9 mouse cellular contexts compared by ENCODE assay signal in the genomic region with DNA sequence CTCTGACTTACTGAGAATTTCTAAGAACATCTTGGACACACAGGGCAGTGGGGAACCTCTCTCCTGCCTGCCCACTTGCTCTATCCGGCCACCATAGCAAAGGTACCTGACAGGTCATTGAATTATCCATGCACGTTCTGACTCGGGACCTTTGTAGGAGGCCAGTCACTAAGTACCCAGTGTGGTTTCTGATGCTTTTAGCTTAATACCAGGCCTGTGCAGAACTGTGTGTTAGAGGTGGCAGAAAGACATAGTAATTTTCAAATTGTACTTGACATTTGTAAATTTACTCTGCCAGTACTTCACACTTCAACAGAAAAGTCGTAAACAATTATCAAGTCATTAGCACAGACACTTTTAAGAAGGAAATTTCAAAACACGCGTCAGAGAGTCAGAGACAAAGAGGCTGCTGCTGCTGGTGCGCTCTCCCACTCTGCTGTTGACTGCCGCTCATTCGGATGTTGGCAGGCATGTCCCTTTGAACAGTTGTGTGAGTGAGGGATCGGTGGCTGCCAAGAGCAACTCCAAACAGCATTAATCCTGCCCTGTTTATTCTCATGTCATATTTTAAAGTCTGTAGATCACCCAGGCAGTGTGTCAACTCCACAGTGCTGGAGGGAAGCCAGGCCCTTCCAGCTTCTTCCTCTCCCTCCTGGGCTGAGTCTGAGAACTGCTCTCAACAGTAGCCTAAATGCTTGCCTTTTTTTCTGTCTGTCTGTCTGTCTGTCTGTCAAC.
DNase-seq lines count a peak whose midpoint lies in the region; ATAC-seq lines count a peak whose summit lies in the region.
"Had no signal": no experiment of that assay in that cellular context is flagged by ENCODE, and none has a peak within 500 bp of the region (broad histone marks: within the 10 kb centered on the region; RNA-seq: fewer than 3 reads in every experiment).

No protein-coding gene starts in this region.

- peak; percentile 53 to 55 for DNase-seq in heart, adult 18-20 months
- peak; percentile 58 for DNase-seq in adrenal gland, postnatal 25 days
- peak; percentile 82 to 86 for DNase-seq in kidney, postnatal 4 days
- DNase-seq in thymus, postnatal 36 days: no peak
- no peak for DNase-seq in thymus, postnatal 0 days (ENCODE audit: low spot score)

- no peak overlapping the region for H3K4me3 ChIP-seq in heart, embryonic 11.5 days (ENCODE audit: low read depth, low read length)
- no peak overlapping the region for H3K4me3 ChIP-seq in heart, embryonic 14.5 days (ENCODE audit: control insufficient read depth in 1 of 2, insufficient read depth in 1 of 2, low read depth in 1 of 2, low read length in 2 of 2)
- no peak overlapping the region for H3K4me3 ChIP-seq in neural tube, embryonic 15.5 days (replicated peaks)

- H3K9ac ChIP-seq in heart, embryonic 11.5 days (ENCODE audit: low read depth, low read length): no peak overlapping the region
- no peak overlapping the region for H3K9ac ChIP-seq in heart, embryonic 14.5 days (ENCODE audit: low read length)
- H3K9ac ChIP-seq in neural tube, embryonic 15.5 days (replicated peaks): no peak overlapping the region

- no peaks in the 10 kb centered on the region for H3K27me3 ChIP-seq in heart, embryonic 11.5 days (ENCODE audit: control insufficient read depth, insufficient read depth, low read length)
- 0 out of 2 replicates have a peak, but pooled peaks cover 2% of the 10 kb centered on the region for H3K27me3 ChIP-seq in heart, embryonic 14.5 days (ENCODE audit: control insufficient read depth, insufficient read depth, low read length)
- H3K27me3 ChIP-seq in neural tube, embryonic 15.5 days (replicated peaks): no peaks in the 10 kb centered on the region
- H3K27me3 ChIP-seq: Patski had no signal

- no peak overlapping the region for H3K27ac ChIP-seq in heart, embryonic 11.5 days (ENCODE audit: low read depth, low read length)
- H3K27ac ChIP-seq in heart, embryonic 14.5 days (replicated peaks in 1 of 2; ENCODE audit: control insufficient read depth in 1 of 2, insufficient read depth in 1 of 2, low read depth in 2 of 2, low read length in 2 of 2): no peak overlapping the region
- no peak overlapping the region for H3K27ac ChIP-seq in neural tube, embryonic 15.5 days (replicated peaks)

- no peaks in the 10 kb centered on the region for H3K4me1 ChIP-seq in heart, embryonic 11.5 days (ENCODE audit: control insufficient read depth, insufficient read depth, low read length)
- H3K4me1 ChIP-seq in heart, embryonic 14.5 days (ENCODE audit: control insufficient read depth in 2 of 2, insufficient read depth in 2 of 2, low read length in 2 of 2): peaks cover 0 to 5% of the 10 kb centered on the region in 2 experiments; a peak in 1 of 4 replicates
- H3K4me1 ChIP-seq in neural tube, embryonic 15.5 days: peaks cover 10% of the 10 kb centered on the region; the same call in 1 of the 2 replicates

- H3K36me3 ChIP-seq in heart, embryonic 11.5 days (ENCODE audit: control insufficient read depth, insufficient read depth, low read length): no peaks in the 10 kb centered on the region
- peaks cover 20% of the 10 kb centered on the region for H3K36me3 ChIP-seq in heart, embryonic 14.5 days (ENCODE audit: control insufficient read depth, insufficient read depth, low read length)
- peaks cover 12% of the 10 kb centered on the region for H3K36me3 ChIP-seq in neural tube, embryonic 15.5 days

- no peak for ATAC-seq in heart, embryonic 11.5 days (replicated peaks; ENCODE audit: insufficient number of reproducible peaks, low FRiP score, low TSS enrichment)
- ATAC-seq in heart, embryonic 14.5 days (ENCODE audit: insufficient number of reproducible peaks, insufficient read depth, low FRiP score, low read depth): peak; percentile 77
- peak; percentile 66; the same call in 1 of the 2 replicates for ATAC-seq in neural tube, embryonic 15.5 days (ENCODE audit: low FRiP score)
- ATAC-seq: Patski had no signal

- WGBS in heart, embryonic 11.5 days (ENCODE audit: insufficient replicate concordance): 66% methylated on average over 10 of the region's 10 CpGs
- WGBS in heart, embryonic 14.5 days: 38% methylated on average over 10 of the region's 10 CpGs
- WGBS in neural tube, embryonic 15.5 days: 54% methylated on average over 10 of the region's 10 CpGs

- H3K9me3 ChIP-seq in heart, embryonic 11.5 days (replicated peaks; ENCODE audit: control insufficient read depth, low read length): no peaks in the 10 kb centered on the region
- peaks cover 7% of the 10 kb centered on the region for H3K9me3 ChIP-seq in heart, embryonic 14.5 days (ENCODE audit: control insufficient read depth, low read length)
- H3K9me3 ChIP-seq in neural tube, embryonic 15.5 days (replicated peaks): no peaks in the 10 kb centered on the region

- H3K4me2 ChIP-seq in heart, embryonic 11.5 days: no peak overlapping the region
- no peak overlapping the region for H3K4me2 ChIP-seq in heart, embryonic 14.5 days (ENCODE audit: low read length)
- H3K4me2 ChIP-seq in neural tube, embryonic 15.5 days: no peak overlapping the region

Comparison
In these comparisons a context has a peak if more than half of its experiments do, and no peak if none do; other contexts are left out.
1. DNase-seq: peak in heart, adult 18-20 months (2 of 2), adrenal gland, postnatal 25 days (single experiment) and kidney, postnatal 4 days (2 of 2); none in thymus, postnatal 36 days (0 of 2) and thymus, postnatal 0 days (single experiment).